ENCODE assay signal across 1 mouse cellular context in the genomic region with DNA sequence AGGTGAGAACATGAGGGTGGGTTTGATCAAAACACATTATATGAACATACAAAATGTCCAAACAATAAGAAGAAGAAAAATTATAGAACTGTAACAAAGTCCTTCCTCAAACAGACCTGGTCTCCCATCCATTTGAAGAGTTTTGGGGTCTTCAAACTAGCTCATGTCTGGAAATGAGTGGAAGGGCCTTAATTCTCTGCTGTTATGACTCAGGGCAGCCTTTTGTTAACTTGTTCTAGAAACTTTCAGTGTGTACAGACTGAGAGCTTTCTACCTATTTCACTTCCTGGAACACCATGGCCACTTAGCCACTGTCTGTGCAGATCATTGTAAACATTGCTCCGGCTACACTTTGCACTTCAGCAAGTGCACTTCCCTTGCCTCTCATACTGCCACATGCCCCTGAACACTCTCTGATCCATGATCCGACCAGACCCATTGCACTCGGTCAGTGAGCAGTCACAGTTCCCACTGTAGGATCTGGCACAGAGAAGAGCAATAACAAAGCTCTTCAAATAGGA.
TF ChIP-seq lines count a peak whose summit lies in the region.

No protein-coding gene starts in this region.

TF ChIP-seq in CH12.LX, 34 proteins besides CTCF, POLR2A, EP300 and RAD21:
- TF ChIP-seq ELF1 (IDR thresholded peaks at IDR 0.05; ENCODE audit: low read depth, low read length) (peak; percentile 49; the same call in 1 of the 2 replicates), MAX (IDR thresholded peaks at IDR 0.05; ENCODE audit: low read length) (no peak), NRF1 (IDR thresholded peaks at IDR 0.05; ENCODE audit: low read depth, low read length) (no peak), UBTF (IDR thresholded peaks at IDR 0.05; ENCODE audit: low read depth, low read length) (no peak), JUND (conservative IDR thresholded peaks at IDR 0.05; ENCODE audit: low read depth, low read length) (peak; percentile 68), ZC3H11A (IDR thresholded peaks at IDR 0.05; ENCODE audit: low read depth, low read length) (no peak), MAFK (IDR thresholded peaks at IDR 0.05; ENCODE audit: insufficient replicate concordance, low read length) (no peak), IRF4 (IDR thresholded peaks at IDR 0.05; ENCODE audit: low read depth, low read length) (peak; percentile 68; the same call in 1 of the 2 replicates), BHLHE40 (IDR thresholded peaks at IDR 0.05; ENCODE audit: low read depth, low read length) (no peak), ZNF384 (IDR thresholded peaks at IDR 0.05; ENCODE audit: low read depth, low read length) (no peak), SIN3A (IDR thresholded peaks at IDR 0.05; ENCODE audit: low read length) (no peak), POLR2AphosphoS2 (IDR thresholded peaks at IDR 0.05; ENCODE audit: low read depth, low read length) (no peak)
